Mouse (Mus musculus): ENCODE results near the gene Gpr158. TPM values are rescaled to one million over a fixed set of nuclear protein-coding genes. Genes with fewer than 3 reads are reported as not detected.
"Not testable (repeated sequence)": the region's sequence is repeated elsewhere in the genome, so short reads cannot be mapped to it uniquely, and the experiment has no call there.

Gene Gpr158
- total RNA-seq (2021), result 100 to 1,000 TPM; 120 to 121 TPM

DNA sequence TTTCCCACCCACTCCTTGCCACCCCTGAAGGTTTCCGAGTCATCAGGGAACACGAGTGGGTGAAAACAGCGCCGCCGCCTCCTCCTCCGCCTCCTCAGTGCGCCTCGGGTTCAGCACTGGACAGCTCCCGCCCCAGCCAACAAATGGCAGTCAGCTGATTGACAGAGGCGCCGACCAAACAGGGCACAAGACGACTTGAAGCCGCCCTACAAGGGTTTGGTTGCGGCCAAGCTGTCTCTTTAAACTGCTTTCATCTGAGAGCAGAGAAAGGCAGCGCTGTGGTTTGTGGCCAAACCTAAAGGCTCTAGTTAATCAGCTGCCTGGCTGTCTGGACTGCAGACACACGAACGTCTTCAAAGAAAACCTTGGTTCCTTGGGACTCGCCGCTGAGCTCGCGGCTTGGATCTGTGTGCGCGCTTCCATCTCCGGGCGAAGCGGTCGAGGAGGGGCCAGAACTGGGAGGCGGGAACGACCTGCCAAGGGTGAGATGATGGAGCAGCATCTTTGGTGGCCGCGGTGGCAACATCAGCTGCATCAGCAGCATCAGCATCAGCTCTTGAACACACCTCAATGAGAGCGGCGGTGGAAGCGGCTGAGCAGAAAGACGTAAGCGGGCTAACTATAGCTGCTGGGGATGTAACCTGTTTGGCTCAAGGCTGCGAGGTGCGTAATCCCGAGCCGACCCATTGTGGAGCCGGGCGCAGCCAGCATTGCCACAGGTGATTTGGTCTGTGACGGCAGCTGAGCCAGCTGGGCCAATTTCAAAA lies at the start of gene Gpr158:
TSS of gene Gpr158 (plus strand) at position 198 of the 767 bp plus-strand sequence.
- intact Hi-C loops (cut with DNase I), result loop anchor here (5.0 kb wide), 3 partner anchors 50 to 540 kb away; no protein-coding TSS in a partner anchor
- DNase-seq (ENCODE audit: low spot score in 2 of 2), result peak; percentile 91 to 93

DNA sequence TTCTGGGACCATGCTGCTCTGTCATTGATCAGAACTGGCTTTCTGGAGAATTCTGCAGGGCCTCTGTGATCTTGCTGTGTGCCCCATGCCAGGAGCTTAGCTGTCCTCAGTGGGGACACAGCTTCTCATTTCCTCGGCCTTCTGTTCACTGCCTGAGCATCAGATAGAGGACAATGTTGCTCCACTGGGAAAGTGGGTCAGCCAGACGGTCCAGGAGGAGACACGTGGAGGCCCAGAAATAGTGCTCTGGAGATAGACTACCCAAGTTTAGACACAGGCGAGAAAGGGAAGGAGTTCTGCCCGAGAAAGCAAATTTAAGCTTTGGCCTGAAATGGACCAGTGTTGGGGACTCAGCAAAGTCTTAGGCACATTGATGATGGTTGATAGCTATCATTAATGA lies 23.5 kb upstream of the Gpr158 start:
- peak; percentile 51 to 55 for DNase-seq (ENCODE audit: low spot score in 2 of 2)
- intact Hi-C loops (cut with DNase I), result no loop called here

DNA sequence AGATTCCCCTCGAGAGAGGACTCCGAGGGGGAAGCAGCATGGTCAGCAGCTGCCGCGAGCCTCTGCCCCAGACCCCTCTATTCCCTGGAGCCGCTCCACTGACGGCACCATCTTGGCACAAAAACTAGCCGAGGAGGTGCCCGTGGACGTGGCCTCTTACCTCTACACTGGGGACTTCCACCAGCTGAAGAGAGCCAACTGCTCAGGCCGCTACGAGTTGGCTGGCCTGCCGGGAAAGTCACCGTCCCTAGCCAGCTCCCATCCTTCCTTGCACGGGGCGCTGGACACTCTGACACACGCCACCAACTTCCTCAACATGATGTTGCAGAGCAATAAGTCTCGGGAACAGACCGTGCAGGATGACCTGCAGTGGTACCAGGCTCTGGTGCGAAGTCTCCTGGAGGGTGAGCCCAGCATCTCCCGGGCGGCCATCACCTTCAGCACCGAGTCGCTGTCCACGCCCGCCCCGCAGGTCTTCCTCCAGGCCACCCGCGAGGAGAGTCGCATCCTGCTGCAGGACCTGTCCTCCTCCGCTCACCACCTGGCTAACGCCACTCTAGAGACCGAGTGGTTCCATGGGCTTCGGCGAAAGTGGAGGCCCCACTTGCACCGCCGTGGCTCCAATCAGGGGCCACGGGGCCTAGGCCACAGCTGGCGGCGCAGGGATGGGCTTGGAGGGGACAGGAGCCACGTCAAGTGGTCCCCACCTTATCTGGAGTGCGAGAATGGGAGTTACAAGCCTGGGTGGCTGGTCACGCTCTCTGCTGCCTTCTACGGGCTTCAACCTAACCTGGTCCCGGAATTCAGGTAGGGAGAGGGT lies 1.2 kb downstream of the Gpr158 start:
- DNase-seq (ENCODE audit: low spot score in 2 of 2), result peak; percentile 31 to 35
- intact Hi-C loops (cut with DNase I), result loop anchor here (5.0 kb wide), 3 partner anchors 49 to 539 kb away; no protein-coding TSS in a partner anchor

- no peak for DNase-seq (ENCODE audit: low spot score in 2 of 2)
- intact Hi-C loops (cut with DNase I), result loop anchor here (5.0 kb wide), 3 partner anchors 48 to 538 kb away; no protein-coding TSS in a partner anchor
Observed at GRCm38 (mm10) chr2:21369171-21369485, 1.8 kb downstream of the Gpr158 start.

DNA sequence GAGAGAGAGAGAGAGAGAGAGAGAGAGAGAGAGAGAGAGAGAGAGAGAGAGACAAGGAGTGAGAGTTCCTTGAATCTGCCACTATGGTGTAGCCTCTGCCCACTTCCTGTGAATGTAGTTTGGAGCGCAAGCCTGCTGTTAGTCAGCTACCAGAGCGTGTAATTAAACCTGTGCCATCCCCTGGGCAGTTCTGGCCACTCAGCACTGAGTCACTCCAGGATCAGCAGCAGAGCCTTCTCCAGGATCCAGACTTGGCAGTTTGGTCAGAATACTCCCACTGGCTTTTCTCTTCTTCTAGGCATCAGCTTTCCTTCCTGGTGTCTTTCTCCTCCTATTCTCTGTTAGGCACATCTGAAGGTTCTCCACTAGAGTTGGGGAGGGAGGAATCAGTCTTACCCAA lies 2.2 kb downstream of the Gpr158 start:
- intact Hi-C loops (cut with DNase I), result loop anchor here (5.0 kb wide), 3 partner anchors 48 to 538 kb away; no protein-coding TSS in a partner anchor
- peak; percentile 43 to 50 for DNase-seq (ENCODE audit: low spot score in 2 of 2)

DNA sequence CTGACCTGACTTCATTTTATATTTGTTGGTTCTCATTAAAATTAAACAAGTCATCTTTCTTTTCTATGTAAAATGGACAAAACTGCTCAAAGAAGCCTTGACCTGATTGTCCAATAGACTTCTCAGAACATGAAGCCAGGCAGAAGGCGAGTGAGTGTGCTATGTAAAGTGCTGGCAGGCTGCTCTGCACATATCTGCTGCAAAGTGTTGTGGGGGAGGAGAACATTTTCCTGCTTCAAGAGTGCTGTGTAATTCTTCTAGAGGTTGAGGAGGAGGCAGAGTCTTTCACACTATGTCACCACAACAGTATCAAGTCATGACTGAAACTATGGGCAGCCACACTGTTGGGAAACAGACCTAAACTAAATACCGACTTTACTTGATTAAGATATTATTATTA lies 12.2 kb downstream of the Gpr158 start:
- intact Hi-C loops (cut with DNase I), result no loop called here
- DNase-seq (ENCODE audit: low spot score in 2 of 2), result peak; percentile 32 to 43

DNA sequence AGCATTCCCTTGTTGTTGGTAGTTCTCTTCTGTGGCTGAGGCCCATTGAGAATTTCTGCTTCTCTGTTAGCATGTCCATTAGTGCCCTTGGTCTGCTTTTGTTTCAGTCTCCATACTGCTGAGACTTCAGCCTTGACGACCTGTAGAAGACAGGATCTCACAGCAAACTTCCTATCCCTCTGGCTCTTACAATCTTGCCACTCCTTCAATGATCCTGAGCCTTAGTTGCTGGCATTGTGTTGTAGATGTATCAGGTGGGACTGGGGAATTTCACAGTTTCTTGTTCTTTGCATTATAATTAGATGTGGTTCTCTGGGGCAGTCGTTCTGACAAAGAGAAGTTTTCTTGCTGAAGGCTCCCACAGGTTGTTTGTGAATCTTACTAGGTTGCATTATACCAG lies 25.4 kb downstream of the Gpr158 start:
- intact Hi-C loops (cut with DNase I), result no loop called here
- DNase-seq (ENCODE audit: low spot score in 2 of 2), result no peak

- intact Hi-C loops (cut with DNase I), result no loop called here
- DNase-seq (ENCODE audit: low spot score in 2 of 2), result no peak
Observed at GRCm38 (mm10) chr2:21397347-21397746, 30.0 kb downstream of the Gpr158 start.

GRCm38 (mm10) chr2:21399657-21400056 lies 32.3 kb downstream of the Gpr158 start:
- intact Hi-C loops (cut with DNase I), result no loop called here
- DNase-seq (ENCODE audit: low spot score in 2 of 2), result no peak

GRCm38 (mm10) chr2:21405617-21406016 lies 38.3 kb downstream of the Gpr158 start:
- intact Hi-C loops (cut with DNase I), result no loop called here
- DNase-seq (ENCODE audit: low spot score in 2 of 2), result no peak

DNA sequence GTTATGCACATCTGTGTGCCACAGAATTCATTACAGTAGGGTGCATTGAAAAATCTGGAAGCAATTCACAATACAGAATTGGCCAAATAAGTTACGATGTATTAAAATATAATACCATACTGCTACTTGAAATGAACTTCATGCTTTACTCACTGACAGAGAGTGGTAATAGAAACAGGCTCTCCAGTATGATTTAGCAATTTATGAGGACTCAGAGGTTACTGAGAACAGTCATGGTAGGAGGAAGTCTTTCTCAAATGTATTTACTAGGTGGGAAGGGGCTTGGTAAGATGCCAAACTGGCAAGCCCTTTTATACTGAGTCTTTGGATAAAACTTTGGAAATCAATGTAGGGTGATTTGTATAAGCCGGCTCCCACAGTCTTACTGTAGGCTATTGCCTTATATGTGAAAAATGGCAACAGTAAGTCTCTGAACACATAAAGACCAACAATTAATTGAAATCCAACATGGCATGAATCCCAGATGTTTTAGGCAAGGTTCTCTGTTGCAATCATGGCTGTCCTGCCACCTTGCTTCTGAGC lies 40.2 kb downstream of the Gpr158 start:
- intact Hi-C loops (cut with DNase I), result no loop called here
- no peak for DNase-seq (ENCODE audit: low spot score in 2 of 2)

- intact Hi-C loops (cut with DNase I), result no loop called here
Observed at GRCm38 (mm10) chr2:21408821-21409220, 41.5 kb downstream of the Gpr158 start.

DNA sequence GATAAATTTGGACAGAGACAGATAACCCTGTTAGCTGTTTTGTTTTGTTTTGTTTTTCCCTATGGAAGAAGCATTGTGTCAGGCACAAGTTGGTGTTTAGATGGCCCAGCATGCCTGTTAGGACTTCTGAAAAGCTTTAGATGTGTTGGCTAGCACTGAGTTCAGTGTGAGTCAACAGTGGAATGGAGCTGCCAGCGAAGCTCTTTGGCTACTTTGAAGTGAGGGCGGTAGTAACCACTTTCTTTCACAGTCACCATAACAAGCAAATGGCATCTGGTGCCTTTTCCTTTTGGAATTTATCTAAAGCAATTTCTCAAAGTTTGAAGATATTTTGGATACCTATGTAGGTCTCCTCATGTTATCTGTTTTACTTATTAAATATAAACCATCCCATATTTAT lies 62.9 kb downstream of the Gpr158 start:
- intact Hi-C loops (cut with DNase I), result no loop called here
- DNase-seq (ENCODE audit: low spot score in 2 of 2), result peak in 1 of 2 experiments; percentile 11

More at GRCm38 (mm10) chr2:21408821-21409220, 41.5 kb downstream of the Gpr158 start:
- DNase-seq (ENCODE audit: low spot score in 2 of 2), result no peak

- intact Hi-C loops (cut with DNase I), result no loop called here
- no peak for DNase-seq (ENCODE audit: low spot score in 2 of 2)
Observed at GRCm38 (mm10) chr2:21431182-21431581, 63.8 kb downstream of the Gpr158 start.

DNA sequence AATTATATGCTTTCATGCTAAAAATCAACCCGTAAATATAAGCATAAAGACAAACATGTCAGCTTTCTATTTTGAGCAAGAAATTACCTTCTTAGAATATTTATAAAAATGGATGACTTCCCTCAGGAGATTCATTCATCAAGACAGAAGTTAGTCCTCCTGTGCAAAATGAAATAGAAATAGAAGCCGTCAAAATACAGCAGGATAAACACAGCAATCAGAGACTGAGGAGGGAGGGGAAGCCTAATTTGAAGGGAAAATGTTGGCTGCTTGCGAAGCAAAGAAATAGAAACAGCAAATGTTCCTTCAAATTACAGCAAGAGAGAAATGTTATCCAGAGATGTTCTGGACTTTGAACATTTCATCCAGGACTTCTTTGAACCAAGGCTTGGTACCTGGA lies 72.3 kb downstream of the Gpr158 start:
- DNase-seq (ENCODE audit: low spot score in 2 of 2), result no peak
- intact Hi-C loops (cut with DNase I), result no loop called here

DNA sequence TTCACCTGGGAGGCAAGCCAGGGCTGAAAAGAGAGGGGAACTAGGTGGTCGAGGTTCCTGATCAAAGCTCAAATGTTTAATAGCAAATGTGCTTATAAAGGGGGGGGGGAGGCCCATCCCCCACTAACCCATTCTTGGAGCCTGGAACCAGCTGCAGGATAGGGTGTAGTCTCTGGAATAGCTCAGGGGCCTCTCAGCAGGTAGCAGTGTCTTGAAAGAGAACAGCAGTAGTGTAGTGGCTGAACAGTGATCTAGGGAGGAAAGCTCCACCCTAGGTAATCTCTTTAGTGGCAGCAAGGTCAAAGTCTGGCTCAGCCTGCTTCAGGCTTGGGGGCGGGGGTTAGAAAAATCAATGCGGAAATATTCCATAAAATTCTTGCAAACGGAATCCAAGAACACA lies 93.3 kb downstream of the Gpr158 start:
- intact Hi-C loops (cut with DNase I); DNase-seq (ENCODE audit: low spot score in 2 of 2): not testable (repeated sequence)

- intact Hi-C loops (cut with DNase I), result no loop called here
- no peak for DNase-seq (ENCODE audit: low spot score in 2 of 2)
Observed at GRCm38 (mm10) chr2:21474957-21475356, 107.6 kb downstream of the Gpr158 start.

DNA sequence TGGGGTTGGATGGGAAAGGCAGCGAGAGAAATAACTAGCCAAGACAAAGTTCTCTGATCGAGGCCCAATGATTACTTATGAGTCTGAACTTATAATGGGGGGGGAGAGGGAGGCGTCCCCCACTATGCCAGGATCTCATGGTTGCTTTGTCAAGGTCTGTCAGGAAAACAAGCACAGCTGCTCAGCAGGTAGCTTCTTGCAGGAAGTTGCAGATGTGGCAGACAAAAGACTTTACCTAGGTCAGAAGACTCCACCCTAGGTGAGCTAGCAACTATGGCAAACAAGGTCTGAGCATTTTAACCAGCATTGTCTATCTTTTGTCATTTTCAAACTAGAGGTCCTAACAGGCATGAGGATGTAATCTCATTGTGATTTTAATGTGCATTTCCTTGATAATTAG lies 129.5 kb downstream of the Gpr158 start:
- intact Hi-C loops (cut with DNase I), result no loop called here

DNA sequence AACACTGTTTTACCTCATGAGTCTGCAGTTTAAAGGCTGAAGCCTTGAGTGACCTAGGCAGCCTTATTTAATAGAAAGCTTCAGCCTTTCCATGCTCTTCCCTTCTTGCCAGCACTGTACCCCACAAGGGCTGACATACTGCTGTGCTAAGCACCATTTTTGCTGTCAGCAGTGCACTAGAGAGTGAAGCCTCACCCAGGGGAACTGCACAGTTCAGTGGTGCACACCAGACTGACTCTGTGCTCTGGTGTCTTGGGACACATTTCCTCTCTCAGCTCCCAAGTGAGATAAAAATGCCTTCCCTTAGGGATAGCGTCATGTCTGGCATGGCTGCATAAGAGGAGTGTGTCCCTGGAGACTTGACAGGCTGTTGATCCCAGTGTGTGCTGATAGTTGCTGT lies 130.6 kb downstream of the Gpr158 start:
- no peak for DNase-seq (ENCODE audit: low spot score in 2 of 2)
- intact Hi-C loops (cut with DNase I), result no loop called here

More for the DNA sequence above, 129.5 kb downstream of the Gpr158 start:
- DNase-seq (ENCODE audit: low spot score in 2 of 2), result no peak

DNA sequence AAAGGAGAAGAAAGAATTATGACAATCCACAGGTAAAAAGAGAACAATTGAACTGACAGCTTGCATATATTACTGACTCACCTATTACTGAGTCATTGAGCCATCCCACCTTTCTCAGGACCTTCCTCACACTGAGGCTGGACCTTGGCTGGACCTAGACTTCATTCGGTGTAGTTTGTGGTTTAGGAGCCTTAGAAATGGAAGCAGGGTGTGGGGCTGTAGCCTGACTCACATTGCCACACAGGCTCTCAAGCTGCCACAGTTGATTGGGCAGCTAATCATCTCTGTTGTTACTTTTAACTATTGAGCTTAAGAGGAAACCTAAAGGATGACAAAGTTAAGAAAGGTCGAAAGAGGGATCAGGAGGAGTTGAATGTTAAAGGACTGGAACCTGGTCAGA lies 132.1 kb downstream of the Gpr158 start:
- DNase-seq (ENCODE audit: low spot score in 2 of 2), result no peak

More for the DNA sequence above, 132.1 kb downstream of the Gpr158 start:
- intact Hi-C loops (cut with DNase I), result no loop called here
